Mouse (Mus musculus) limb, embryonic 11.5 days (tissue): ENCODE results near the gene Trim14. TPM values are rescaled to one million over a fixed set of nuclear protein-coding genes. Genes with fewer than 3 reads are reported as not detected.

Experiments used
- ATAC-seq: fragments of 200-750 bp; cut with Nextera tagmentation; 2 replicates; pipeline ENCODE4 v1.8.0; 2017; ENCODE audit warnings: low read depth; ENCODE audit not compliant: insufficient number of reproducible peaks, low FRiP score, low TSS enrichment
- DNase-seq: peaks from one replicate; pipeline ENCODE4 v3.0.0-alpha.2; 2015; ENCODE audit warnings: low spot score
- H3K27ac ChIP-seq: fragments of 300-500 bp; sonication (generic); replicated peaks from 2 replicates; pipeline ENCODE4 v1.5.1; 2014; ENCODE audit warnings: low read depth, mild to moderate bottlenecking, low read length
- H3K27me3 ChIP-seq: fragments of 300-500 bp; sonication (generic); 2 replicates; pipeline ENCODE4 v1.6.1; 2014; ENCODE audit warnings: mild to moderate bottlenecking, low read length, mixed read lengths; ENCODE audit not compliant: control insufficient read depth, insufficient read depth
- H3K36me3 ChIP-seq: fragments of 300-500 bp; sonication (generic); 2 replicates; pipeline ENCODE4 v1.6.1; 2014; ENCODE audit warnings: mild to moderate bottlenecking, low read length, moderate library complexity, mixed read lengths; ENCODE audit not compliant: control insufficient read depth, insufficient read depth
- H3K4me1 ChIP-seq: fragments of 300-500 bp; sonication (generic); 2 replicates; pipeline ENCODE4 v1.6.1; 2014; ENCODE audit warnings: low read length, mixed read lengths; ENCODE audit not compliant: control insufficient read depth, insufficient read depth
- H3K4me2 ChIP-seq: fragments of 300-500 bp; sonication (generic); 2 replicates; pipeline ENCODE4 v1.6.1; 2014; ENCODE audit warnings: low read depth, mild to moderate bottlenecking, moderate library complexity; ENCODE audit not compliant: severe bottlenecking
- H3K4me3 ChIP-seq: fragments of 300-500 bp; sonication (generic); 2 replicates; pipeline ENCODE4 v1.5.1; 2014; ENCODE audit warnings: low read depth, low read length
- H3K9ac ChIP-seq: fragments of 300-500 bp; sonication (generic); 2 replicates; pipeline ENCODE4 v1.6.1; 2014; ENCODE audit warnings: mild to moderate bottlenecking, low read length
- H3K9me3 ChIP-seq: fragments of 300-500 bp; sonication (generic); 2 replicates; pipeline ENCODE4 v1.6.1; 2016; ENCODE audit warnings: low read length; ENCODE audit not compliant: control insufficient read depth
- WGBS: fragments of 180-500 bp; shearing (Covaris S2); extraction: QIAGEN DNeasy Blood & Tissue Kit; methylation state at CpG from one replicate; pipeline ENCODE4 v1.1.7; 2014; 5-methylcytosine and 5-hydroxymethylcytosine counted together
- polyA plus RNA-seq: library from polyadenylated mRNA; unstranded; fragments of >200 nt; fragmentation: Nextera tagmentation; extraction: Ambion mirVana; gene quantifications from 2 replicates; pipeline ENCODE4 v1.2.1, GENCODE M21; 2014

The Trim14 gene
- polyA plus RNA-seq, 1 experiment from 2014 or later, result 0.36 TPM

GRCm38 (mm10) chr4:46450519-46451131 is 85.3 kb downstream of the Trim14 start, which contains the start of gene Anp32b:
Gene Anp32b (plus strand): TSS chr4:46450902.
- peak within 1 kb of the TSS; percentile 100 for H3K9ac ChIP-seq
- peak within 1 kb of the TSS; percentile 93 for H3K4me3 ChIP-seq
- no peaks in the 10 kb centered on the region for H3K36me3 ChIP-seq
- DNase-seq, result peak; percentile 94
- H3K27ac ChIP-seq, result peak within 1 kb of the TSS; percentile 100
- H3K27me3 ChIP-seq, result no peaks in the 10 kb centered on the region
- peak; percentile 94 for ATAC-seq
- H3K4me1 ChIP-seq, result peaks cover 17% of the 10 kb centered on the region
- no peaks in the 10 kb centered on the region for H3K9me3 ChIP-seq
- H3K4me2 ChIP-seq, result peak within 1 kb of the TSS; percentile 71
- WGBS, result under 1% methylated on average over 51 of the region's 66 CpGs

GRCm38 (mm10) chr4:46450020-46450518 is 85.9 kb downstream of the Trim14 start:
- Histone ChIP-seq H3K27ac (peak overlapping the region; percentile 100), H3K4me3 (peak overlapping the region; percentile 93), H3K36me3 (no peaks in the 10 kb centered on the region), H3K4me1 (peaks cover 17% of the 10 kb centered on the region), H3K9me3 (no peaks in the 10 kb centered on the region), H3K9ac (peak overlapping the region; percentile 100), H3K27me3 (no peaks in the 10 kb centered on the region), H3K4me2 (peak overlapping the region; percentile 71)
- 21% methylated on average over 7 of the region's 7 CpGs for WGBS
- DNase-seq (no peak), ATAC-seq (no peak)

DNA sequence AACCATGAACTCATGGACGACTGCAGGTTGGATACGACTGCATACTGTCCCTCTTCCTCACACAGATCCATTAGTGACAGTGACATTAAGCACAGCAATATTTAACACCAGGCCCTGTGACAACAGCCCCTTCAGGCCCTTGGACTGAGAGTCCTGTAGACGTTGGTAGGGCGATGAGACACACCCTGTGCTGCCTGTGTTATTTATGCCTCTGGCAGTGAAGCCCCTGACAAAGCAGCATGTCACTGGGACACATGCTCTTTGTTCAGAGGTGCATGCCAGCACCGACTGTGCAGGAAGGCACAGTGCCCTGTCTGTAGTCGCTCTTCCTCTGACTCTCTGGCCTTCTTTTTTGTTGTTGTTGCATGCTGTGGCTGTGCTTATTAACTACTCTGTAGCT is 87.1 kb downstream of the Trim14 start:
- no peak for DNase-seq
- Histone ChIP-seq H3K27me3 (no peaks in the 10 kb centered on the region), H3K9me3 (no peaks in the 10 kb centered on the region), H3K9ac (no peak overlapping the region), H3K4me2 (no peak overlapping the region), H3K27ac (no peak overlapping the region), H3K4me1 (peaks cover 11% of the 10 kb centered on the region), H3K4me3 (no peak overlapping the region), H3K36me3 (no peaks in the 10 kb centered on the region)
- WGBS, result 66% methylated on average over 6 of the region's 6 CpGs
- ATAC-seq, result no peak

GRCm38 (mm10) chr4:46447461-46447860 is 88.5 kb downstream of the Trim14 start:
- no peak for DNase-seq
- Histone ChIP-seq H3K9me3 (no peaks in the 10 kb centered on the region), H3K9ac (no peak overlapping the region), H3K4me2 (no peak overlapping the region), H3K27ac (no peak overlapping the region), H3K4me3 (no peak overlapping the region), H3K36me3 (no peaks in the 10 kb centered on the region), H3K4me1 (no peaks in the 10 kb centered on the region), H3K27me3 (no peaks in the 10 kb centered on the region)
- no peak for ATAC-seq
- WGBS, result 70% methylated on average over 1 of the region's 1 CpGs

GRCm38 (mm10) chr4:46445237-46445945 is 90.5 kb downstream of the Trim14 start:
- Histone ChIP-seq H3K27ac (no peak overlapping the region), H3K4me1 (no peaks in the 10 kb centered on the region), H3K4me3 (no peak overlapping the region), H3K36me3 (no peaks in the 10 kb centered on the region), H3K9me3 (no peaks in the 10 kb centered on the region), H3K4me2 (no peak overlapping the region), H3K9ac (0 out of 2 replicates have a peak overlapping the region, but pooled peaks have one; percentile 17), H3K27me3 (no peaks in the 10 kb centered on the region)
- ATAC-seq (no peak), DNase-seq (no peak)
- 57% methylated on average over 9 of the region's 9 CpGs for WGBS

Other genes with a start within 250 kb of the Trim14 start
- not detected in 2 replicates for gene Foxe1, start 192.5 kb downstream of the Trim14 start, polyA plus RNA-seq
- gene Trmo, start 146.7 kb downstream of the Trim14 start, polyA plus RNA-seq, result 10.2 and 11.0 TPM in 2 replicates
- 13.5 and 13.9 TPM in 2 replicates for gene Hemgn, start 122.6 kb downstream of the Trim14 start, polyA plus RNA-seq
- 403 and 422 TPM in 2 replicates for gene Anp32b, start 85.2 kb downstream of the Trim14 start, polyA plus RNA-seq
- gene Nans, start 46.9 kb downstream of the Trim14 start, polyA plus RNA-seq, result 94.8 and 98.0 TPM in 2 replicates
- 1.7 and 2.7 TPM in 2 replicates for gene Coro2a, start 66.1 kb upstream of the Trim14 start, polyA plus RNA-seq
- gene Tbc1d2, start 114.1 kb upstream of the Trim14 start, polyA plus RNA-seq, result 0.96 and 1.7 TPM in 2 replicates